In the genomic region with DNA sequence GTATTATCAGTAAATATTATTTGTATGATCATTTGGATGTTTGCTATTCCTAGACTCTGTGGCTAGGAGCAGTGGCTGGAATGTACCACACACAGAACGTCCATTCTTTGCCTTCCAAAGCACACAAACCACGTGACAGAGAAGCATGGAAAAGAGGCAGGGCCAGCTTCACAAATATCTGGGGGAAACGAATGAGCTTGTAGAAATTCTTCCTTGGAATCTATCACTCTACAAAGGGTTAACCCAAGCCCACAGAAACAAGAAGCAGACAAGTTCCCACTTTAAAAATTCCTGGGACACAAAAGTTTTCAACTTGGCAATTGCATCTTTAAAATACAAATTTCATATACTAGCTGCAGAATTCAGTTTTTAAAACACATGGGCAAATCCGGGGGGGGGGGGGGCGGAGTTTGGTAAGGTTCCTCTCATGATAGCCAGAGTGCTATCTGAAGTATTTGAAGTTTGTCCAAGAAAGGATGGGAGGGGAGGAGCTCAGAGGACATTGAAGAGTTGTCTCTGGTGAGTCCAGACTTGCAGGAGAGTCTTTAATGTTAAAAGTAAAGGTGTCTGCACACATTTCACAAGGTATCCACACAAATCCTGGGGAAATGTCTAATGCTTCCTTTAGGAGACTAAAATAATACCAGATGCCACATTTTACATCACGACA, we compare ENCODE assay signal across 11 mouse cellular contexts.
DNase-seq lines count a peak whose midpoint lies in the region; ATAC-seq lines count a peak whose summit lies in the region.
"Had no signal": no experiment of that assay in that cellular context is flagged by ENCODE, and none has a peak within 500 bp of the region (broad histone marks: within the 10 kb centered on the region; RNA-seq: fewer than 3 reads in every experiment).

No protein-coding gene starts in this region.

- intact Hi-C loops in heart, postnatal 14 days (cut with DNase I) = loop anchor here (10.0 kb wide), 1 partner anchor 497 kb away; no protein-coding TSS in a partner anchor

- ATAC-seq in embryonic facial prominence, embryonic 11.5 days (replicated peaks; ENCODE audit: insufficient number of reproducible peaks, low FRiP score, low TSS enrichment, low read depth) = no peak
- no peak for ATAC-seq in forebrain, embryonic 12.5 days (ENCODE audit: low FRiP score)

- peak; percentile 2 for DNase-seq in embryonic facial prominence, embryonic 11.5 days (ENCODE audit: low spot score)
- DNase-seq in embryonic facial prominence, embryonic 10.5 days (ENCODE audit: low spot score) = no peak
- DNase-seq in Muller cell, postnatal 12 days (ENCODE audit: inconsistent ontology term) = peak; percentile 83
- DNase-seq in midbrain, embryonic 10.5 days (ENCODE audit: low spot score) = no peak
- DNase-seq in yolk sac, embryonic 10.5 days (ENCODE audit: low spot score) = no peak
- DNase-seq in spleen, adult 18-20 months = no peak
- no peak for DNase-seq in heart, postnatal 14 days
- DNase-seq: gastrocnemius, postnatal 36 days had no signal

- WGBS in embryonic facial prominence, embryonic 11.5 days = 38% methylated on average over 6 of the region's 6 CpGs
- 32% methylated on average over 6 of the region's 6 CpGs for WGBS in embryonic facial prominence, embryonic 10.5 days
- WGBS in forebrain, embryonic 12.5 days = 24% methylated on average over 6 of the region's 6 CpGs
- 41% methylated on average over 6 of the region's 6 CpGs for WGBS in midbrain, embryonic 10.5 days

- H3K4me3 ChIP-seq in embryonic facial prominence, embryonic 11.5 days (ENCODE audit: low read depth, low read length) = no peak overlapping the region
- no peak overlapping the region for H3K4me3 ChIP-seq in embryonic facial prominence, embryonic 10.5 days
- H3K4me3 ChIP-seq in forebrain, embryonic 12.5 days (replicated peaks) = peak overlapping the region; percentile 57
- H3K4me3 ChIP-seq in midbrain, embryonic 10.5 days = peak overlapping the region; percentile 60; the same call in 1 of the 2 replicates

- no peaks in the 10 kb centered on the region for H3K4me1 ChIP-seq in embryonic facial prominence, embryonic 11.5 days (ENCODE audit: control insufficient read depth, insufficient read depth, low read length)
- H3K4me1 ChIP-seq in embryonic facial prominence, embryonic 10.5 days = peaks cover 4% of the 10 kb centered on the region; the same call in 1 of the 2 replicates
- H3K4me1 ChIP-seq in forebrain, embryonic 12.5 days = peaks cover 3% of the 10 kb centered on the region; the same call in 1 of the 2 replicates
- peaks cover 20% of the 10 kb centered on the region; the same call in 1 of the 2 replicates for H3K4me1 ChIP-seq in midbrain, embryonic 10.5 days

- no peak overlapping the region for H3K4me2 ChIP-seq in embryonic facial prominence, embryonic 11.5 days (ENCODE audit: low read depth, low read length)
- H3K4me2 ChIP-seq in forebrain, embryonic 12.5 days = peak overlapping the region; percentile 57

- H3K9ac ChIP-seq in embryonic facial prominence, embryonic 11.5 days (replicated peaks; ENCODE audit: low read length) = no peak overlapping the region
- no peak overlapping the region for H3K9ac ChIP-seq in forebrain, embryonic 12.5 days
- H3K9ac ChIP-seq: liver, embryonic 14.5 days had no signal

- H3K9me3 ChIP-seq in embryonic facial prominence, embryonic 11.5 days (replicated peaks; ENCODE audit: control insufficient read depth, low read length) = no peaks in the 10 kb centered on the region
- no peaks in the 10 kb centered on the region for H3K9me3 ChIP-seq in embryonic facial prominence, embryonic 10.5 days
- no peaks in the 10 kb centered on the region for H3K9me3 ChIP-seq in forebrain, embryonic 12.5 days
- no peaks in the 10 kb centered on the region for H3K9me3 ChIP-seq in midbrain, embryonic 10.5 days (replicated peaks)
- H3K9me3 ChIP-seq: megakaryocyte, embryonic 14.5 days had no signal

- H3K27ac ChIP-seq in embryonic facial prominence, embryonic 11.5 days (replicated peaks; ENCODE audit: low read depth, low read length) = no peak overlapping the region
- no peak overlapping the region for H3K27ac ChIP-seq in embryonic facial prominence, embryonic 10.5 days (replicated peaks)
- H3K27ac ChIP-seq in forebrain, embryonic 12.5 days = no peak overlapping the region
- H3K27ac ChIP-seq in midbrain, embryonic 10.5 days (replicated peaks) = no peak overlapping the region
- H3K27ac ChIP-seq: liver, embryonic 14.5 days had no signal

- no peaks in the 10 kb centered on the region for H3K36me3 ChIP-seq in embryonic facial prominence, embryonic 11.5 days (replicated peaks; ENCODE audit: control insufficient read depth, insufficient read depth, low read depth, low read length)
- H3K36me3 ChIP-seq in embryonic facial prominence, embryonic 10.5 days (replicated peaks) = no peaks in the 10 kb centered on the region
- H3K36me3 ChIP-seq in forebrain, embryonic 12.5 days (replicated peaks) = no peaks in the 10 kb centered on the region
- H3K36me3 ChIP-seq in midbrain, embryonic 10.5 days = no peaks in the 10 kb centered on the region

- no peaks in the 10 kb centered on the region for H3K27me3 ChIP-seq in embryonic facial prominence, embryonic 11.5 days (ENCODE audit: control insufficient read depth, insufficient read depth, low read length)
- peaks cover 28% of the 10 kb centered on the region for H3K27me3 ChIP-seq in embryonic facial prominence, embryonic 10.5 days (replicated peaks; ENCODE audit: low read depth, poor library complexity, severe bottlenecking)
- no peaks in the 10 kb centered on the region for H3K27me3 ChIP-seq in forebrain, embryonic 12.5 days
- peaks cover 14% of the 10 kb centered on the region for H3K27me3 ChIP-seq in midbrain, embryonic 10.5 days (ENCODE audit: low read depth, poor library complexity, severe bottlenecking)

Comparison
In these comparisons a context has a peak if more than half of its experiments do, and no peak if none do; other contexts are left out.
1. DNase-seq: peak in embryonic facial prominence, embryonic 11.5 days (single experiment) and Muller cell, postnatal 12 days (single experiment); none in embryonic facial prominence, embryonic 10.5 days (single experiment), midbrain, embryonic 10.5 days (single experiment), yolk sac, embryonic 10.5 days (single experiment), spleen, adult 18-20 months (0 of 2) and heart, postnatal 14 days (0 of 2).
2. H3K4me3 ChIP-seq: peak in forebrain, embryonic 12.5 days (single experiment) and midbrain, embryonic 10.5 days (single experiment); none in embryonic facial prominence, embryonic 11.5 days (single experiment) and embryonic facial prominence, embryonic 10.5 days (single experiment).